Mouse (Mus musculus) left cerebral cortex, adult 18-20 months (tissue): Measurements from ENCODE around the gene Mrps5. TPM values are rescaled to one million over a fixed set of nuclear protein-coding genes. Genes with fewer than 3 reads are reported as not detected.

Experiments
- DNase-seq, 2 experiments: peaks; one replicate each; pipeline ENCODE4 v3.0.0; 2021 to 2022; ENCODE audit warnings: low spot score in 2 of 2, mixed read lengths in 1 of 2
- total RNA-seq, 2 experiments: library from RNA; stranded (reverse); gene quantifications; 2 replicates each; pipeline ENCODE4 v1.2.3; 2021

Gene Mrps5
- total RNA-seq, 2 experiments from 2014 or later: 83.1 to 91.3 TPM

DNA sequence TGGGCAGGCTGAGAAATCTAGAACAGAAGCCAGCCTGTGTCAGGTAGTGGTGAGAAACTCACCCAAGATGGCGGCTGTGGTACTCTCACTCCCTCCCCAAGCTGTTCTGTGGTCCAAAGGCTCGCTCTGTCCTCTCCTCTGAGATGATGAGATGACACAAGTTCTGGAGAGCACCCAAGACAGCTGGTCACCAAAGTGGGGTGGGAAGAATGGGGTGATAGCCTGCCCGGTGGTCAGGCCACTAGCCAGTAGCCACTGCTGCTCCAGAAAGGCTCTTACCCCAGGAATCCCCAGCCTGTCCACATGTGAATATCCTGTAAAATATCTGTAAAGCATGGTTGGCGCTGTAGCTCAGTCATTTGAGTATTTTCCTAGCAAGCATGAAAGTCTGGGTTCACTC, 25.3 kb downstream of the Mrps5 start:
- no peak for DNase-seq

DNA sequence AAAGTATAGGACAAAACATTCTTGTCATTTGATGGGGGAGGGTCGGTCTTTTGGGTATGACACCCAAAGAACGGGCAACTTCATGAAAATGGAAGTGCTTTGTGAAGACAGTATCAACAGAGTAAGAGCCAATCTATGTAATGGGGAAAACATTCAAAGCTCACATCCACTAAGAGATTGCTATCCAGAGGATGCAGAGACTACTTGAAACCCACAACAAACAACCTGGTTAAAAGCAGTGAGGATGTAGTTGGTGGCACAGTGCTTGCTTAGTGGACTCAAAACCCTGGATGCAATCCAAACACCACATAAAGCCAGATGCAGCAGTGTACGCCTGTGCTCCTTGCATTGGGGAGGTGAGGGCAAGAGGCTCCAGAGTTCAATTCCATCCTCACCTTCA, 32.3 kb downstream of the Mrps5 start:
- DNase-seq: no peak

DNA sequence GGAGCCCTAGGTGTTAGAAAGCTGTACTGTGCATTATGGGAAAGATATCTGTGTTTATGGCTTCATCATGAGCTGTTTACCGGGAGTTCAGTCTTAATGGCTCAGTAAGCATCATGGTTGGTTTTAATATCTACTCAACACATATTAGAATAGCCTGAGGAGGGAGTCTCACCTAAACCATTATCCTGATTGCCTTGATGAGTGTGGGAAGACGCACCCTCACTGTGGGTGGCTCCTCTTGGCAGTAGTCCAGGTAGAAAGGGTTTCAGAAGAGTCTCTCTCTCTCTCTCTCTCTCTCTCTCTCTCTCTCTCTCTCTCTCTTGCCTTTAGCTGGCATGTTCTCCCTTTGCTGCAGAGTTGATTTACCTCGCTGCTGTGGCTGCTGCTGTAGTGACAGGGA, 35.0 kb downstream of the Mrps5 start:
- DNase-seq: no peak

- no peak for DNase-seq
These were observed 37.8 kb downstream of the Mrps5 start for GRCm38 (mm10) chr2:127624786-127625185.

DNA sequence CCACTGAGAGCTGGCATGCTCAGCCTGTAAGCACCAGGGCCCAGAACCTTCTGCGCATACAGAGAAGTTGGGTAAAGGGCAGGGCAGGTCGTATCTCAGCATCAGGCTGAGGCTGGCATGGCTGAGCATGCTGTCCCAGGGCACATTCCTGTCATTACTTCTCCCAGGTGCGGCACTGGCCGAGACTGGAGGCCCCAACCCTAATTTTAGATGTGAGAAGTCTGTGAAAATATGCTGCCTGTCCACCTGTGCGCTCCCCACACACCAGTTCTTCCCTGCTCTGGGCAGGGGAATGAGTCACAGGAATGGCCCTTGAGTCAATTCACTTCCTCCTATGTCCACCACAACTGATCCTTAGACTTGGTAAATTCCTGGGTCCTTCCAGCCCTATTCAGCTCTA, 38.6 kb downstream of the Mrps5 start:
- DNase-seq: no peak

- DNase-seq: peak in 1 of 2 experiments; percentile 31
These were observed 40.3 kb downstream of the Mrps5 start for GRCm38 (mm10) chr2:127627354-127627753.

DNA sequence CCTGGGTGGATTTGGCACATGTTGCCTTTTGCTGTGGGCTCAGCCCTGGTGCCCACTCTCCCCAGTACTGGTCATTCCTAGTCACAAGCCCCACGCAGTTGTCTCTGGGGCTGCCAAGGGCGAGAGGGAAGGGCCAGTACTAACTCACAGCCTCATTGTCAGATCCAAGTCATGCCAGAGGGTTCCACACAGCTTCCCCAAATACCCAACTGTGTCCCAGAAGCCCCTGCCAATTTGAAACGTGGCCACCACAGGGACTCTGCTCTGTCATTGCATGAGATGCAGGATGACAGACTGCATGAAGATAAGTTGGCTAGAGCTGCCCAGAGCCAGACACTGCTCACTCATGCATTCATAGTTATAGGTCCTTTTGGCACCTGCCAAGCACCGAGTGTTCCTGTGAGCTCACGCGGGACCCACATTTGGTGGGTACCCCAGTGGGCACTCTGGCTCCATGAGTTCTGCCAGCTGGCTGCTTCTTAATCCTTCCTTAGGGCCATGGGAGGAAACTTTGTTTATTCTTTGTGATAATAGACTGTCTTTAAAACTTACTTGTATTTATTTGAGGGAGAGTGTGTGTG, 41.1 kb downstream of the Mrps5 start:
- no peak for DNase-seq

GRCm38 (mm10) chr2:127632601-127633000, 45.6 kb downstream of the Mrps5 start:
- no peak for DNase-seq

GRCm38 (mm10) chr2:127635581-127635980, 48.6 kb downstream of the Mrps5 start:
- DNase-seq: no peak

DNA sequence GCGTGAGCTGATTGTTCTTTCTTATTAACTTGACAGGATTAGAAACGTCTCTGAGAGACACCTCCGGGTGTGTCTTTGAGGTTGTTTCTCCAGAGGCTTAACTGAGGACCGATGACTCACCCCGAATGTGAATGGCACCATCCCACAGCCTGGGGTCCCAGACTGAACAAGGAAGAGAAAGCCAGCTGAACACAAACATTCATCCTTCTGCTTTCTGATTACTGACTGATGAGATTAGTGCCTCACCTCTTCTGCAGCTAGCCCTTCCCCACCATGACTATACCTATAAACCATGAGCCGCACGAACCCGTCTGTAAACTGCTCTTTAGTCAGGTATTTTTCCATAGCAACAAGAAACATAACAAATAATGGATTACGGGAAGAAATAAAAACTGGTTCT, 52.0 kb downstream of the Mrps5 start:
- no peak for DNase-seq

GRCm38 (mm10) chr2:127643728-127644704, 57.0 kb downstream of the Mrps5 start:
- no peak for DNase-seq

DNA sequence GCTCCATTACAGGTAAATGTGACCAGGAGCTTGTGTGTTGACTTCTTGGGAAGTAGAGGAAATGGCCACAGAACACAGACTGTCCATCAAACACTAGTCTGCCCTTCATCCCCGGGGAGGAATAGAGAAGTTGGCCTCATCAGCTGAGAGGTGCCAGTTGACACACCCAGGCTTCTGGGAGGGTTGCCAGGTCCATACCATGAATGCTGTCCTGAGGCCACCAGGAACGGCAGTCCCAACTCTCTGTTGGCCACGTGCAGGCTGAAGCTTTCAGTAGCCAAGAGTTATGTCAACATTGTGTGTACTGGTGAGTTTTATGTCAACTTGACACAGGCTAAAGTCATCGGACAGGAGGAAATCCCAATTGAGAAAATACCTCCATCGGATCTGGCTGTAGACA, 59.9 kb downstream of the Mrps5 start:
- no peak for DNase-seq

DNA sequence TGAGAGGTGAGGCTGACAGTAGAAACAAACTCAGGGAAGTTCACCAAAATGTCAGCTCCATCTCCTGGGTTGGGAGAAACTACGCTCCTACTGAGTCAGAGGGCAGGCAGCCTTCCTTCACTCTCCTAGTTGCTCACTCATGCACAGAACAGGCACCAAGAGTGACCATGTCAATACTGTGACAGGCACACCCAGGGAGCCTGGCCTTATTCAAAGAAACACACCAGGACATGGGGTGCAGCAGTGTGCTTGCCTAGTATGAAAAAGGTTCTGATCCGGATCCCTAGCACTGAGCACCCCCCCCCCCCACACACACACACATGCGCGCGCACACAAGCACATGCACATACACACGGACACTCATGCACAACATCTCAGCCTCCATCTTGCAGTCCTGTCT, 61.1 kb downstream of the Mrps5 start:
- no peak for DNase-seq

DNA sequence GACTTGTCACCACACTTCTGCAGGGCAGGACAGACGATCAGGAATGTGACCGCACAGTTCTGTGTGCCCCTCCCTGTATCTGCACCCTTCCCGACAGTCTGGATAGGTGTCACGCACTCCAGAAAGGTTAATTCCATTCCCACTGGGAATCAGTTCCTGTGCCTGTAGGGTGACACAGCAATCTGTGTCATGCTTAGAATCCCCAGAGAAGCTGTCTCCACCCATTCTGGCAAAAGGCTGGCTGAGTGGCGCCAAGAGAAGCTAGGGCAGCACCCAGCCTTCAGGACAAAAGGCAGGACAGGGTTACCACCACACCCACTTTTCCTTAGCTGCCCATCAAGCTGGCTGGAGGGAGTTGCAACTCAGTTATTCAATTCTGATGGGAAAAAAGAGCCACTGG, 62.9 kb downstream of the Mrps5 start:
- no peak for DNase-seq

GRCm38 (mm10) chr2:127651601-127652000, 64.6 kb downstream of the Mrps5 start:
- DNase-seq: no peak

DNA sequence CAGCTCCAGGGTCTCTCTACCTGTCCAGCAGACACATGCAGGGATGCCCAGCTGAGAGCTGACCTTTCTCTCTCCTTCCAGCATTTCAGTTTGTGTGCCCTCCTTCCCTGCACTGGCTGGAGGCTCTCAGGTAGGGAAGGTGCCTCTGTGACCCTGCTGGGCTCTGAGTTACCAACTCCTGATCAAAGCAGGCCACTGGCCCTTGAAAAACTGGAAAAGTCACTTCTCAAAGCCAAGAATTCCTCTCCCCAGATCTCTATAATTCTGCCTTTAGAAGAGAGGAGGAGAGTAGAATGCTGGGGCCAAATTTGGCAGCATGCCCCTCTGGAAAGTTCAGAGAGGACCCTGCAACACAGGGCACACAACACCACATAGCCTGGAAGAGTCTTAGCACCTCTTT, 65.3 kb downstream of the Mrps5 start:
- DNase-seq: no peak

DNA sequence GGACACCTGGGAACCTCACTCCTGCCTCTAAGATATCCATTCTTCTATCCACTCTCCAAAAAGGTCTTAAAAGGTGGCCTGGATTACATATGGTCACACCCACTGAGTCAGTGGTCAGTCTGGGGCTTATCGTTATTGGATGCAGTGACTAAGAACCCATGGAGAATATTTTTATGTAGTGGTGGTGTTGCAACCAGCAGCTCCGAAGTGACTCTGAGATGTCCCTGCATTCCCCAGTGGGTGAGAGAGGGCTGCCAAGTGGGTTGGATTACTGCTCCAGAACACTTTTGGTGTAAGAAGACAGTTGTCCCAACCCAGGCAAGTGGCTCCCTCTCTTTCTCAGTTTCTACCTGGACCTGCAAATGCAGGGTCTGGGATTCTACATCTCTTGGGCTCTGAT, 65.8 kb downstream of the Mrps5 start:
- no peak for DNase-seq

DNA sequence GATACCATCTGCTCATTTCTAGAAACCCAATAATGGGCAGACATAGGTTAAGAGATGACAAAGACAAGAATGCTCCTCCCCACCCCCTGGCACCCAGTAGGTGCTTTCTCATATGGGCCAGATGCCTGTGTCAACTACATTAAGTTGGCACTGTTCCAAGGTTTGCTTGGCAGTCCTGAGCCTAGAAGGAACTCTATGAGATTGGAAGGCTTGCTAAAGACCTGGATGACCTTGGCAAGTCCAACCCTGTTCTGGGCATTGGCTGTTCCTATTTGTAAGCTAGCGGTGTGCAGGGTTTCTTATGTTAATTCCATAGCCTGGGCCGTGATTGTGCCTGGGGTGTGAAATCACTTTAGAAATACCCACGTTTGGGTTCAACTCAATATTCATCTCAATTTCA, 67.8 kb downstream of the Mrps5 start:
- no peak for DNase-seq

DNA sequence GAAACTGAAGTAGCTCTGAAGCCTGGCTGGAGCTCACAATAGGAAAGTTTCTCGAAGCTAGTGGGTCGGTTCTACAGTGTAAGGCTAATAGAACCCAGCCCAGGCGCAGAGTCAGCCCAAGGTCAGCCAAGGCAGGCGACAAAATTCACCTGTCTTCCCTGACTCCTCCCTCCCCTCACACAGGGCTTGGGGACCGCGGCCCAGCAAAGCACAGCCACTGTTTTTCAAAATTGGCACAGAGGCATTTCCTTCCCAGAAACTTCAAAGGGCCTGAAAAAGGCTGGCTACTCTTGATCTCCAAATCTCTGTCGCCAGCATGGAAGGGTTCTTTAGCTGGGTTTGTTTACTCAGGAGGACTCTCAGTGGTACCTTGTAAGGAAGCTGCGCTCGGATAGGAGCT, 68.4 kb downstream of the Mrps5 start:
- no peak for DNase-seq

DNA sequence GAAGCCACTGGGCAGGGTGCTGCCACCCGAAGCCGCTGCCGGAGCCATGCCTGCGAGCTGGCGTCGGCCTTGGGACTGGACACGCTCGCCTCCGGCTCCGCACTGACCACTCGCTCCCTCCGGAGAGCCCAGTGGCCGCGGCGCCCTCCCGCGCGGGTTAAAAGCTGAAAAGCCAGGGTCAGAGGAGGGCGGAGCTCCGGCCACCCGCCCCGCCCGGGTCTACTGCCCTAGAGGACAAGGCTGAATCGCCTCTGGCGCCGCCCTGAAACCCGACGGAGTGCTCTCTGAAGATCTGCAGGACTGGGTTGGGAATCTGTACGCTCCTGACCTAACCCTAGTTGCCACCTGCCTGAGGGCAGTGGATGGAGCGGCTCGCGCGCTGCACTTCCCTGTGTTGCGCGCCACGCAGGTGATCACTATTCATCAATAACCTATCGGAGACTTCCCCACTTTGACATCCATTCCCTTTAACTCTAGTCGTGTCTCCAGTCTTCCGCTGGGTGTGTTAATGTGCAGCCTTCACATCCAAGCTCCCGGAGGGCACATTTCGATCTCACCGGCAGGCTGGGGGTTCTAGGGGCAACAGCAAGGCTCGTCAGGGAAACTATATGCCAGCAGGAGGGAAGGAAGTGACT, 69.2 kb downstream of the Mrps5 start, which contains the start of gene Mal:
Gene Mal (minus strand): TSS at position 610 of the 635 bp plus-strand sequence.
- DNase-seq: peak; percentile 25 to 36
